Comparison of ENCODE assay signal across 8 mouse cellular contexts in genomic region chr8:106168356-106169016, GRCm38 (mm10). TPM values are rescaled to one million over a fixed set of nuclear protein-coding genes. Genes with fewer than 3 reads are reported as not detected.
DNase-seq lines count a peak whose midpoint lies in the region; ATAC-seq lines count a peak whose summit lies in the region.

Slc7a6 (plus strand) TSS chr8:106168857.

- peak within 1 kb of the TSS; percentile 83 for H3K9ac ChIP-seq in hindbrain, embryonic 12.5 days

- DNase-seq in NIH3T3 (ENCODE audit: low read depth): peak; percentile 78
- DNase-seq in cerebellum, postnatal 10 days: peak; percentile 92 to 94
- peak; percentile 69 to 85 for DNase-seq in frontal cortex, postnatal 14 days (ENCODE audit: low spot score in 2 of 2)
- peak; percentile 85 to 88 for DNase-seq in layer of hippocampus, postnatal 25 days (ENCODE audit: extremely low spot score in 1 of 2, low spot score in 1 of 2)
- peak; percentile 88 for DNase-seq in lung, postnatal 14 days
- DNase-seq in retina, adult 2 months (ENCODE audit: low read depth, low spot score): peak; percentile 70
- peak; percentile 98 for DNase-seq in thymus, postnatal 4 days

- peaks cover 11% of the 10 kb centered on the region for H3K36me3 ChIP-seq in hindbrain, embryonic 12.5 days

- peak within 1 kb of the TSS; percentile 84 for H3K4me3 ChIP-seq in hindbrain, embryonic 12.5 days

- peaks cover 14% of the 10 kb centered on the region for H3K4me1 ChIP-seq in hindbrain, embryonic 12.5 days

- WGBS in hindbrain, embryonic 12.5 days: under 1% methylated on average over 59 of the region's 59 CpGs

- H3K9me3 ChIP-seq in hindbrain, embryonic 12.5 days (replicated peaks): no peaks in the 10 kb centered on the region

- peak within 1 kb of the TSS; percentile 93 for H3K27ac ChIP-seq in hindbrain, embryonic 12.5 days

- ATAC-seq in hindbrain, embryonic 12.5 days (ENCODE audit: low FRiP score): peak; percentile 88

- no peaks in the 10 kb centered on the region for H3K27me3 ChIP-seq in hindbrain, embryonic 12.5 days

- peak within 1 kb of the TSS; percentile 88 for H3K4me2 ChIP-seq in hindbrain, embryonic 12.5 days (replicated peaks)

RNA-seq across cellular contexts. Expression of gene Slc7a6, which starts in this region (rescaled TPM):
- polyA plus RNA-seq in hindbrain, embryonic 12.5 days (2016; fragmentation: Nextera tagmentation; extraction: Ambion mirVana): 55.8 and 60.8 TPM in 2 replicates
- 10 to 100 TPM; 19.8 to 24.9 TPM for total RNA-seq in layer of hippocampus, postnatal 25 days (2021)

Comparison
In these comparisons a context has a peak if more than half of its experiments do, and no peak if none do; other contexts are left out.
1. Peak in every context shown above with its lines: DNase-seq, ATAC-seq, H3K4me3 ChIP-seq and H3K27ac ChIP-seq.